Mouse (Mus musculus): ENCODE results near the gene Gmds.

Gmds gene

DNA sequence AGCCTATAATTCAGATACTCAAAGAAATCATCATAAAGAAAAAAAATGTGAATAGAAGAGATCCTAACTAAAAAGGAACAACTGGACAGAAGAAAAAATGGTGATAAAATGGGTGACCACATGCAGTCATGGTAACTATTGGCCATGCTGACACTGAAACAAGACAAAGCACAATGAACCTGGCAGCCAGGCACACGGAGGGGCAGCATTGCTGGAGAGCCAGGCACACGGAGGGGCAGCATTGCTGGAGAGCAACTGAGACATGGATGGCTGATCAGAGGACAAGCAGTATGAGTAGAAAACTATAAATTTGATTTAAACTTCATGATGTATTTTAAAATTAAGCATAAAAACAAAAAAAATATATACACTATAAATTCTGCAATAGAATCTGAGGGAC, 173.0 kb downstream of the Gmds start:
- no peak for DNase-seq (ENCODE audit: low read depth in 1 of 2, low spot score in 2 of 2)

DNA sequence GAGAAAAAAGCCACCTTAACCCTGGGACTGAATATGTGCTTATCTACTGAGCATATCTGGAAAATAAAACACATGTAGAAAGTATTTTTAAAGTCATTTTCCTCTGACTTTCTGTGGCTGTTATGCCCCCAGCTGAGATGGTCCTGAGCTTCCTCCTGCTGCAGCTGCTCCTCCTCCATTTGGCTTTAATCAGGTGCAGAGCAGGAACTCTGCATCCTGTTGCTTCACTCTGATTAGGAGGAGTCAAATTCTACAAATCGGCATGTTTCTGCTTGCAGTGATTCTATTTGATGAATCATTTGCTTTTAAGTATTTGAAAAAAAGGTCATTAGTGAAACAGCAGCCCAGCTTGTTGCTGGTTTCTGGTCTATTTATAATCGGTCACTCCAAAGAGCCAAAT, 177.0 kb downstream of the Gmds start:
- DNase-seq (ENCODE audit: low read depth in 1 of 2, low spot score in 2 of 2) = no peak

DNA sequence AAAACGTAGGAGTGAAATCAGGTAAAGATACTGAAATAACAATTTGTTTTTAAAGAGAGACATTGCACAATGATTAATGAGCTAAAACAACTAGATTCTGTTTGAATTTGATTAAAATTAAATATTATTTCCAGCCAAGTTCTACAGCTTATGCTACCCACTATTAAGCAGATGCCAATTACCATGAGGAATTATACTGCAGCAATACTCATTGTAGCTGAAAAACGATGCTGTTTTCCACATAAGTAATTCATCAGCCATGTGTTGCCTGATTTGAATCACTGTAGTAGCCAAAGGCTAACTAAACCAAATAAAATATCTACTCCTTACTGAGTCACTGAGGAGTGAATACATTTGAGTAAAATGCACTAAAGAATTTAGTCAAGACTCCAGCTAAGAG, 180.3 kb downstream of the Gmds start:
- DNase-seq (ENCODE audit: low read depth in 1 of 2, low spot score in 2 of 2) = no peak

DNA sequence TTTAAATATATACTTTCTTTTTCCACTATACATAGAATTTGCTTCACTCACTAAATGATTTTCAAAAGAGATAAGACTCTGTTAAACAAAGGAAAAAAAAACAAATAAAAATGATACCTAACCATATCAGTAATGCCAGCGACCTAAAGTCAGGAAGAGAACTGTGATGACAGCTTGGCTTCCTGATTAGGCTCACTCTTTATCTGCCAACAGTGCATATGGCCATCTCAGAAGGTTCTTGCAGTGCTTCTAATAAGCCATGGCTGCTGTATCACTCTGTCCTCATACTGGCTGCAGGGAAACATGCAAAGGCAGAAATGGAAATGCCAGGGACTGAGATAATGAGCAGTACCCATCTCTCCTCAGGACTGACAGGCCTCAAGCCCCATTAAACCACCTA, 192.6 kb downstream of the Gmds start:
- no peak for DNase-seq (ENCODE audit: low read depth in 1 of 2, low spot score in 2 of 2)

DNA sequence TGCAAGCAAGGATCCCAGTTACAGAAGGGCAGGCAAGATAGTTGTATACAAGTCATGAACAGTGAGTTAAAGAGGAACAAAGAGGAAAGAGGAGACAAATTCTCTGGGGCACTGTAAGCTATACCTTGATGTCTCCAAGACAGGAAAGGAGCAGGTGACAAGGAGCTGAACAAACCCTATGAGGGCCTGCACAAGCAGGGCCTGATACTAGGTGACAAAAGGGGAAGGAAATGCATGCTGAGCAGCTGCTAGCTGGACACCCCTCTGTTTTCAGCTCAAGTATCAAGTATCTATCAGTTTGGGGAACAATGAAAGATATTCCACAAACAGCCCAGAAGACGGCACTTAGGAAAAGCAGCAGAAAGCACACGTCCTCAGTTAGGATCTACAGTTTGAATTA, 193.4 kb downstream of the Gmds start:
- no peak for DNase-seq (ENCODE audit: low read depth in 1 of 2, low spot score in 2 of 2)

DNA sequence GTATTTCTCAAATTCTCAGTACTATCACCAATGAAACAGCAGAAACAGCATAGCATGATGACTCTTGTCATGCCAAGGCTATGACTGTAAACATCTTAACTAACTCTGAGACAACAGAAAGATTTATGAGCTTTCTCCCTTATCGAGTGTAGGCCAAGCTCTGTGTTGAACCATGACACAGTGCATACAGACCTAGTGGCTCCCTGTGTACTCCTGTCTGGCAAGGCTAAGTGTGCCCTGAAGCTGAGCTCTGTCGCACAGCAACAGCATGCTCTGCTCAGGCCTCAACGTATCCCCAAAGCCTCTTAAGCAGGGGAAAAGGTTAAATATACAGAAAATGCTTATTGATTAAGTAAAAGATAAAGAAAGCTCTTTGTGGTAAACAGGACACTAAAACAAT, 194.9 kb downstream of the Gmds start:
- DNase-seq (ENCODE audit: low read depth in 1 of 2, low spot score in 2 of 2) = no peak

DNA sequence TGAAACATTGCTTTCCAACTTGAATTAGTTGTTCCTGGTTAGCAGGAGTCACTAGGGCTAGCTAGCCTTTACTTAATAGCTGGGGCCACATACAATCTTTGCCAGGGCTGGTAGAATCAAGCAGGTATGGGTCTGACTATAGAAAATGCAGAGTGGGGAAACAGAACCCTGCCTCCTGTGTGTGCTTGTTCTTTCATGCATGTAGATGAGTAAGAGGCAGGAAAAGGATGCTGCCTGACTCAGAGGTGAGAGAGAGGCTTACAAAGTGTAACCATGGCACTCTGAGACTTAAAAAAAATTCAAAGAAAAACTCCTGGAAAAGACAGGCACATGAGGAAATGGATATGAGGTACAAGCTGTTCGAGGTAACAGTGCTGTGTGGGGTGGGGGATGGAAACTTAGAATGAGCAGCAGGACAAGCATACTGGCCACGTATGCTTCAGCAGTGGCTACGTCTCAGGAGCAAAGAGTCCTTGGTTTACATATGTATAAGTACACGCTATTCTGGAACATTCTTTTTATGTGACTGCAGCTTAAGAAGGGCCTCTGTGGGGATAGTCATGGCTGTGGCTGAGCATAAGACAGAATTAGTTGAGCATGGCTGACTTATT, 203.8 kb downstream of the Gmds start:
- no peak for DNase-seq (ENCODE audit: low read depth in 1 of 2, low spot score in 2 of 2)

DNA sequence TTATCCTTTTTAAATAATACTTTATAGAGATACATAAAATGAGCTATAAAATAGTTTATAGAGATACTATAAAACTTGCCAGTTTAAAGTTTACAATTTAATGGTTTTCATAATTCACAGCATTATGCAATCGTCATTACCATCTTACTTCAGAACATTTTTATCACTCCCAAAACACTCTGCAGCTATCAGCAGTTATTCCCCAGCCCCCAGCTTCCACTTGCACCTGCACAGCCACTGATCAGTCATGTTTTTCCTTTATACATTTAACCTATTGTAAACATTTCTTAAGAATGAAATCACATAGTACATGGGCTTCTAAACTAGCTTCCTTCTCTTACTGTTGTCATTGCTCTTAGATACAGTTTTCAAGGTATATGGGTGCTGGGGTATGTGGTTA, 208.6 kb downstream of the Gmds start:
- no peak for DNase-seq (ENCODE audit: low read depth in 1 of 2, low spot score in 2 of 2)

DNA sequence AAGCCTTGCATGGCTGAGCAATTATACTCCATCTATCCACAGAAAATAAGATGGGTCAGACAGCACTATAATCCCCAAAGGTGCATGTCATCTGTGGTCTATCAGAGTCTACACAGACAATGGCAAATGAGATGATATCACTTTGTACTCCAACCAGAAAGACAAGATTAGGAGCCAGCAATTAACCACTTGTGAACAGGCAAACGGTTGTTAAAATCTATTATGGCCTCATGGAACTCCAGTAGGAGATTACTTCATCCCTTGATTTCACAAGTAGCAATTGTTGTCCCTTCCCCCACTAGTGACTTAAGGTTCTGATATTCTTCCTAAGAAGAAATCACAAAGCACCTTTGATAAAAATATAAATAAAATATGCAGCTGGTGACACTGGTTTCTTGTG, 220.2 kb downstream of the Gmds start:
- no peak for DNase-seq (ENCODE audit: low read depth in 1 of 2, low spot score in 2 of 2)

DNA sequence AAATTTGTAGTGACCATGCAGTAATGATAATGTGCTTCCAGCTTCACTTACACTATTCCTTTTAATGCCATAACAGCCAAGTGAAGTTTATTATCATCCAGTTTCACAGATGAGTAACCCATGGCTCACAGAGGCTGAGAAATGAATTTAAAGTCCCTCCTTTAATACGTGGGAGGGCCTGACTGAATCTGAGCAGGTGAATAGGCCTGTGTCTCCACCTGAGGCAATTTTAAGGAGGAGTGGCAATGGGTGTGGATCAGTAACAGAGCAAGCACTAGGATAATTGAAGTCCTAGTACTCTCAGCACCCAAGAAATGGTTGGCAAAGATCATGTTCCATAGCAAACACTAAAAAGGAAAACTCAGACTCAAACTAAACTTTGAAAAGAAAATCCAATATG, 223.1 kb downstream of the Gmds start:
- DNase-seq (ENCODE audit: low read depth in 1 of 2, low spot score in 2 of 2) = no peak

DNA sequence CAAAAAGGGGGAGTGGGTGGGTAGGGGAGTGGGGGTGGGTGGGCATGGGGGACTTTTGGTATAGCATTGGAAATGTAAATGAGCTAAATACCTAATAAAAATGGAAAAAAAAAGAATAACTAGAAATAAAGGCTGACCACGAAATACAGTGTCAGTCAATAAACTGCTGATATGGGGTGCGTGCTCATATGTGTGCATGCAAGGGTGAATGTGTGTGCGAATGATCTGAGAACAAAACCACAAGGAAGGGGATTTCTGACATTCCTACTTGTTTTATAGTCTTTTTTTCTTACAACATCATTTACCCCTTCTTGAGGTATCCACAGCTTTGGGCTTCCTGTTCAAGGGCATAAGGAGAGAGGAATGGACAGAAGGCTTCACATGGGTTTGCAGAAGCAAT, 224.7 kb downstream of the Gmds start:
- DNase-seq (ENCODE audit: low read depth in 1 of 2, low spot score in 2 of 2) = no peak

DNA sequence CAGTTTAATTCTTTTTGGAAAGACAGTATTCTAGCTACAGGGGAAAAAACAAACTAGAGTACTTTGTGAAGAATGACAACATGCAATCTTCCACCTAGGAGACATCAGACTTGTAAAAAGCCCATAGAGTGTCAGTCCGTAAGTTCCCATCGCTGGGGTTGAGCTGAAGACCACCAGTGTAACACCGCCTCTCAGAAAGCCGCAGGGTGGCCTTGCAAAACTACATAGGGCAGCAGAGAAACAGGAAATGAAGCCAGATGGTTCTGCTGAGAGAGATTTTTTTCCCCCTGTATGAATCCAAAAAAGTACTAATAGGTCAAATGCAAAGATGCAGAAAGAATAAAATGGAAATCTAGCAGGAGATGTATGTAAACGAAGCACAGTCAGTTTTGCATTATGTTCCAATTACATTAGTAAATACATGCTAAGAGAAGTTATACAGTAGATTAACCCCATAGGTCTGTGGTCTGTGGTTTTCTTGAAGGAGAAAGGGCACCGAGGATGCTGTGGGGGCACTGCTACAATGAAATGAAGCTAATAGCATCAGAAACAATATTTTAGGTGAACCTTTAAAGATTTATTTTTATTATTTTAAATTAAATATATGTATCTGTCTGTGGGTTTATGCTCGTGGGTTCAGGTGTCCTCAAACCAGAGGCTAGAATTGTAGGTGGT, 250.1 kb downstream of the Gmds start:
- DNase-seq (ENCODE audit: low read depth in 1 of 2, low spot score in 2 of 2) = no peak

DNA sequence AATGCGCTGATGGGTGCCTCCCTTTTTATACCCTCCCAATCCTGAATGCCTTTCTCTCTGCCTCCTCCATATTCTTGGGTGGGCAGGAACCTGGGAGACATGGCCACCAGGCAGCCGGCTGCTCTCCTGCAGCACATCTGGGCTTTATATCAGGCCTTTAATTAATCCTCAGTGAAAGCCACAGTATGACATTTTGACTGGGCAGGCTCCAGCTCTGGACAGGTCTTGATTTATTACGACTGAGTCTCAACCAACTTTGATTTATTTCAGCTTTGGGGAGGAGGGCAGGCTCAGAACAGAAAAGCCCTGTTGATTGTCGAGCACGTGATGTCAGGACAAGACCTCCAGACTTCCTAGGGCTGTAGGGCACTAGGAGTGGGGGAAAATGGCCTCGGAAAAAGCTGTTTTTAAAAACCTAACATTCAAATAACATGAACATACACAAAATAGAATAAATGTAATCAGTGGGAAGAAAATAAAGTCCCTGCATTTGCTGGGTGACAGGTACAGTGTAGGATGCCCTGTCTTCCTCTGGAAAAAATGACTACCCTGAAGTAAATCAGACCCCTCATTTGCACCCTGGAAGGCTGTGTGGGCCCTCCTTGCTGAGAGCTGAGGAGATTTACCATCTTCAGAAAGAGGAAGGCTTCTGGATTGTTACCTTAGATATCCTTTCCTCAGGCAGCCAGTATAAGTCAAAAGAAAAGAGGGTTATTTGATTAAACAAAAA, 257.9 kb downstream of the Gmds start:
- no peak for DNase-seq (ENCODE audit: low read depth in 1 of 2, low spot score in 2 of 2)

DNA sequence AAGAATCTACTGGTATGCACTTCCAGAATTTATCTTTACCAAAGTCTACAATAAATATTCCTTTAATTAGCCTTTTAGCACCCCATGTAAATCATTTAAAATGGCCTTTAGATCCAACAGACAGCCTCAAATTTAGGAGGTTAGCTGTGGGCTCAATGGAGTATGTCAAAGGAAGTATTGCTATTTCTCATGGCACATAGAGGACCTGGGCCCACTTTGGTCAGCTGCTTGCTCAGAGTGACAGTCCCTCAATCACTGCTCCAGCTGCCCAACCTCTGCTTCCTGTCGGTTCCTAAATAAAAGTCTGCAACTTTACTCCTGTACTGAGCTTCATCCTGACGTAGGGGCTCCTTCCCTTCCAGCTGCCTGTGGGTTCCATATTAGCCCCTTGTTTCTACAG, 264.9 kb downstream of the Gmds start:
- no peak for DNase-seq (ENCODE audit: low read depth in 1 of 2, low spot score in 2 of 2)

DNA sequence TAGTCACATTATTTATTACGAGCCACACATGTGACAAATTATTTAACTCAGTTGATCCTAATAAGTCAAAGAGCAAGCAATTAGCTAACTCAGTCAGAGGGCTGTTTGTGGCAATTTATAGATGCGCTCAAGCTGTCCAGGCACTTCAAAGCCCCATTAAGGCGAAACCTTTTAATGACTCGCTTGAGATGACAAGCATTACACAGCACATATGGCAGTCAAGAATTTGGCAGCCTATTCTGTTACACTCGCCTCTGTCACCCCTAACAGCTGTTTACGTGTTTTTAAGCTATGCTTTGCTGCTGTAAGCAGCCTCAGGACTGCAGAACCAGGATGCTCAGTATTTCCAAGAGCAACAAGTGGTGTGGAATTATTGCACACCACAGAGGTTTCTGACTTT, 283.2 kb downstream of the Gmds start:
- no peak for DNase-seq (ENCODE audit: low read depth in 1 of 2, low spot score in 2 of 2)

DNA sequence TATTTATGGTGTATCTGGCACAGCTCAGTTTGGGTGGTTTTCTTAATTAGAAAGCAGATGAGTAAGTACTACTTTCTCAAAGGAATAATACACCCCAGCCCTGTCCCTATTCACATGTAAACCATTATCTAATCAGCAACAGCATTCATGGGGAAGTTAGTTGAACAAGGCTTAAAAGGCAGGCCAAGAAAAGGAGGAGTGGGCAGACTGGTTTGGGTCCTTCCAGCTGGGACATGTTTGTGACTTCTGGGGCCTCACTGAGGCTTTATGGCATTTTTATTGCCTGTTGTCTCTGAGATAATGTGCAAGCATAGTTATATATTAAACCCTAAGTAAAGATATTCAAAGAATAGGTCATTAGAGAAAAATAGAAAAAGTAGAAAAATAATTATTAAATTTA, 285.0 kb downstream of the Gmds start:
- DNase-seq (ENCODE audit: low read depth in 1 of 2, low spot score in 2 of 2) = no peak

DNA sequence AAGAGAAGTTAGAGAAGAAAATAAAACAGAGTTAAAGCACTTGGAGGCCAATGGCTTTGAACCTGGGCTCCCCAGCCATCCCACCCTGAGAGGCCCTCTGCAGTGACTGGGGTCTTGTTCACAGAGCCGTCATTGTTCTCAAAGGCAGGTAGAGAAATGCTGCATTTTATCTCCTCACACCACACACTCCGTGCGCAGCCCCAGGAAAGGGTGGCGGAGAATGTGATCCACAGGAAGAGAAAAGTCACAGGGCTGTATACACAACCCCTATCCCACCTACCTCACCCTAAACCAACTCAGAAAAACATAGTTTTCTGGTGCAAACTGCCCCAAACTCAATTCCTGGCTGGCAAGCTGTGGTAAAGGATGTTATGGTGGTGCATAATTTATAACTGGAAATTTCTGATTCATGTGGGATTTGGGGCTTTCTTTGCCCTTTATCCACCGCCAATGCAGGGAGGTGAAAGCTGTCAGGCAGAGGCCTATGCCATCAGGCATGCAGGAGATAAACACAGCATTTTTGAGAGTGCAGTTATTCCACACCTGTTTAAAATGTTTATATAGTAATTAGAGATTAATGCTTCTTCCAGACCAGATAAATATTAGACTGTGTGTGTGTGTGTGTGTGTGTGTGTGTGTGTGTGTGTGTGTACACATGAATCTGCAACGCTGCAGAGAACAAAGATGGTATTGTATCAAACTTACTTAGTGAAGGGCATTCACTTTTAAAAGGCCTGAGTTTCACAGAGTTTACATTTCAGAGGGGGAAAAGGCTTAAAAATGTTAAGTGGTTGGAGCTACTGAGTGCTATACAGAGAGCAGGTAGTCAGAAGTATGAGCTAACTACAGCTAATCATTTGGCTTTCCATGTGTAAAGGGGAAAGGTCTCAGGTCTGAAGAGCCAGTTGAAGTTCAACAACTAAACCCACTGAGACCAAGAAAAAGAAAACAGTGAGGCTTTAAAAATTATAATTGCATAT, 290.3 kb downstream of the Gmds start:
- DNase-seq (ENCODE audit: low read depth in 1 of 2, low spot score in 2 of 2) = no peak

DNA sequence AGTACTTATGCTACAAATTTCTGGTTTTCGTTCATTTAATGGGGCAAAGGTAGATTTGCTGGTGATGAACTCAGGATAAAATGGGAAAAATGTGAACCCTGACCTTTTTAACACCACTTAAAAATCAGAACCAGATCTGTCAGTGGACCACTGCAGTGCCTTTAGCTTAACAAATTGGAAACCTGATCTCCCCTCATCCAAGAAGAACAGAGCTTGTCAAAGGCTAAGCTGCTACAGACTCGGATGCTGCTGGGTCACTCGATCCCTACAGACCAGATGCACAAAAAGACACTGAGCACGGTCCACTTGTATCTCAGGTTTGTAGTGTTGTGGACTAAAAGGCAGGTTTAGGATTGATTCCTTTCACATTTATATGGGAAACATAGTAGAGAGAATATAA, 291.6 kb downstream of the Gmds start:
- DNase-seq (ENCODE audit: low read depth in 1 of 2, low spot score in 2 of 2) = no peak

DNA sequence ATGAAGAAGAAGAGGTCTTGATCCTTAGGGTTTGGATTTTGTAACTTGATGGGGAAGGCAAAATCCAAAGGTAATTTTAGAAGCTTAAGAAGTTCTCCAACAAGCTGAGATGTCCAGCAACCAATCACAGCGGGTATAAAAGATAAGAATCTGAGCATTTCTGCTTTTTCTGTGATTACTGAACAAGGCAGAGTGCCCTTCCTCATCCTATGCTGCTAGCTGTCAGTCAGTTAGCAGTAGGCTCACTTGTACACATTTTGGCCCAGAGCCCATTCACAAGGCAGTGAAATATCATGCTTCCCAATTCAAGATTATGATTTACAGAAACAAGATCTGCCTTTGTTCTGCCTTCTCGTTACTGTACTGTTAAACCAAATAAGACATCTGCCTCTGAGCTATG, 295.8 kb downstream of the Gmds start:
- DNase-seq (ENCODE audit: low read depth in 1 of 2, low spot score in 2 of 2) = no peak

DNA sequence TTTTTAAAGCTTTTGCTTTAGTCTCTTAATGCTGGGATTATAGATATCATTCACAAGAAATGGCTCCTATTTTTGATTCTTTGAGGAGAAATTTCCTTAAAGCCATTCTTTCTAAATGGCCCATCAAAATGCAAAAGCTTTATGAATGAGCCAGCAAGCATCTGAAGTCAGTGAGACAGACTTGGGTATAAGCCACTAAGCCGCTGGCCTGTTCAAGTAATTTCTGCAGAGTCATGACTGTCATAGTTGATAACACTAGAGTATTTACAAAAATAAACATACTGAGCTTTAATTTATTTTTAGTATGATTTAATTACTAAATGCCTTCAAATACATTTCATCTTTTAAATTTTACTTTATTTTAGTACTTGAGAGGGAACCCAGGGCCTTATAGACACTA, 297.7 kb downstream of the Gmds start:
- no peak for DNase-seq (ENCODE audit: low read depth in 1 of 2, low spot score in 2 of 2)

DNA sequence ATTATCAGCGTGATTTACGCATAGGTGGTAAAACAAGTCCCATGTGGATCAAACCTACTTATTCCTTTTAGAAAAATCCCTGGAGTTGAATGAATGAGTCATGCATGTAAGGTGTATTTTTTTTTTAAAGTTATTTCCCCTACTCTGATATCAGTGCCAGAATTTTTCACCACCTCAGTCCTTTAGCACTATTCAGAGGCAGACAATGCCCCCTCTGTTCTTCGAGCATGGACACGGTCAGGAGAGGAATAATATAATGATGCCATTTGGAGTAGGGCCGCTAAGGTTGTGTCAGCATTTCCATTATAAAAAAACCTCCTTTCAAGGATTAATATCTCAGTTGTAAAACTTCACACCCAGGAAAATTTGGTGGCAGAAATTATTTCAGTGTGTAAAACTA, 301.6 kb downstream of the Gmds start:
- no peak for DNase-seq (ENCODE audit: low read depth in 1 of 2, low spot score in 2 of 2)
